Mouse (Mus musculus) hindbrain, embryonic 14.5 days (tissue): Measurements from ENCODE around the gene Tssk3. TPM values are rescaled to one million over a fixed set of nuclear protein-coding genes. Genes with fewer than 3 reads are reported as not detected.

Experiments
- ATAC-seq: fragments of 200-750 bp; cut with Nextera tagmentation; 2 replicates; pipeline ENCODE4 v1.8.0; 2017; ENCODE audit warnings: moderate number of reproducible peaks, mild to moderate bottlenecking, moderate TSS enrichment, moderate library complexity; ENCODE audit not compliant: low FRiP score
- DNase-seq: peaks from one replicate; pipeline ENCODE4 v3.0.0-alpha.2; 2015; ENCODE audit warnings: low spot score
- H3K27ac ChIP-seq: fragments of 300-500 bp; sonication (generic); 2 replicates; pipeline ENCODE4 v1.5.1; 2014; ENCODE audit warnings: mild to moderate bottlenecking, moderate library complexity
- H3K27me3 ChIP-seq: fragments of 300-500 bp; sonication (generic); 2 replicates; pipeline ENCODE4 v1.6.1; 2014; ENCODE audit warnings: mild to moderate bottlenecking, low read length, mixed read lengths; ENCODE audit not compliant: control insufficient read depth, insufficient read depth
- H3K36me3 ChIP-seq: fragments of 300-500 bp; sonication (generic); replicated peaks from 2 replicates; pipeline ENCODE4 v1.6.1; 2014; ENCODE audit not compliant: control insufficient read depth, insufficient read depth
- H3K4me1 ChIP-seq: fragments of 300-500 bp; sonication (generic); replicated peaks from 2 replicates; pipeline ENCODE4 v1.6.1; 2014; ENCODE audit warnings: antibody characterized with exemption, low read length, mixed read lengths; ENCODE audit not compliant: control insufficient read depth, insufficient read depth
- H3K4me2 ChIP-seq: fragments of 300-500 bp; sonication (generic); replicated peaks from 2 replicates; pipeline ENCODE4 v1.6.1; 2014; ENCODE audit warnings: mild to moderate bottlenecking, moderate library complexity
- H3K4me3 ChIP-seq: fragments of 300-500 bp; sonication (generic); replicated peaks from 2 replicates; pipeline ENCODE4 v1.5.1; 2014; ENCODE audit warnings: mild to moderate bottlenecking, low read length
- H3K9ac ChIP-seq: fragments of 300-500 bp; sonication (generic); 2 replicates; pipeline ENCODE4 v1.6.1; 2014
- H3K9me3 ChIP-seq: fragments of 300-500 bp; sonication (generic); 2 replicates; pipeline ENCODE4 v1.6.1; 2016; ENCODE audit warnings: low read length; ENCODE audit not compliant: control insufficient read depth
- WGBS: fragments of 180-500 bp; shearing (Covaris S2); extraction: QIAGEN DNeasy Blood & Tissue Kit; methylation state at CpG from one replicate; pipeline ENCODE4 v1.1.7; 2014; 5-methylcytosine and 5-hydroxymethylcytosine counted together
- polyA plus RNA-seq: library from polyadenylated mRNA; unstranded; fragments of >200 nt; fragmentation: Nextera tagmentation; extraction: Ambion mirVana; gene quantifications from 2 replicates; pipeline ENCODE4 v1.2.1, GENCODE M21; 2014

The Tssk3 gene
- polyA plus RNA-seq, 1 experiment from 2014 or later: 0.46 TPM

DNA sequence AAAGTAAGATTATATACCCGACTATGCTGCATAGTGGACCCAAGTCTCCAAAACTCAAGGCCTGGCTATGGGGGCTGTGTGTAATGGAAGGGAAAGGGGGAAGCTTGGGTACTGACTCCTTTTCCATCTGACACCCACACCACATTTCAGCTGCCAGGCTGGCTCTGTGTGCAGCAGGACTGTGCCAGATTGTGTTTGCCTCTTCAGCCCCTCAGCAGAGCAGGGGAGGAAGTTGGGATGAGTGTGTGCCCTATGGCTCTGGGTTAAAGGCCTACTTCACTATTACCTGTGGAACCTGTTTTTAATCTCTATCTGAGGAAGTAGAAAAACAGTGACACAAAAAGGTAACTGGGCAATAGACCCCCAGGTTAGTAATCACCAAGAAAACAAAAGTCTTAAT, 9.7 kb downstream of the Tssk3 start:
- ATAC-seq: no peak
- H3K9ac ChIP-seq: no peak overlapping the region
- H3K4me2 ChIP-seq: no peak overlapping the region
- no peaks in the 10 kb centered on the region for H3K4me1 ChIP-seq
- H3K9me3 ChIP-seq: no peaks in the 10 kb centered on the region
- H3K36me3 ChIP-seq: peaks cover 97% of the 10 kb centered on the region
- DNase-seq: no peak
- no peaks in the 10 kb centered on the region for H3K27me3 ChIP-seq
- 84% methylated on average over 1 of the region's 1 CpGs for WGBS
- H3K4me3 ChIP-seq: no peak overlapping the region
- H3K27ac ChIP-seq: no peak overlapping the region

DNA sequence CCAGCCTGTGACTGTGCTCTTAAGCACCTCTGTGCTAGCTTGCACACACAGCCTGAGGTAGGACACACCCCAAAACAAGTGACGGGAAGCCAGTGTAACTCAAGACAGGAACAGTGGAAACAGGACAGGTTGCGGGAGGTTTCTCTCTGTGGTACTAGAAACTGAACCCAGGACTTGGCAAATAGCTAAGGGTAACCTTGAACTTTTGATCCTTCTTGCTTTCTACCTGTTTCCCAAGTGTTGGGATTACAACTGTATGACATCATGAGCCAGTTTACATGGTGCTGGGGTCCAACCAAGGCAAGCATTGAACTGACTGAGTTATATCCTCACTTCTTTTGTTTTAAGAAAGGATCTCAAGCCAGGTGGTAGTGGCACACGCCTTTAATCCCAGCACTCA, 11.0 kb downstream of the Tssk3 start:
- DNase-seq: no peak
- Histone ChIP-seq H3K4me1 (no peaks in the 10 kb centered on the region), H3K9ac (no peak overlapping the region), H3K36me3 (peaks cover 97% of the 10 kb centered on the region), H3K4me3 (no peak overlapping the region), H3K27ac (no peak overlapping the region), H3K4me2 (no peak overlapping the region), H3K27me3 (no peaks in the 10 kb centered on the region), H3K9me3 (no peaks in the 10 kb centered on the region)
- 93% methylated on average over 3 of the region's 3 CpGs for WGBS
- no peak for ATAC-seq

DNA sequence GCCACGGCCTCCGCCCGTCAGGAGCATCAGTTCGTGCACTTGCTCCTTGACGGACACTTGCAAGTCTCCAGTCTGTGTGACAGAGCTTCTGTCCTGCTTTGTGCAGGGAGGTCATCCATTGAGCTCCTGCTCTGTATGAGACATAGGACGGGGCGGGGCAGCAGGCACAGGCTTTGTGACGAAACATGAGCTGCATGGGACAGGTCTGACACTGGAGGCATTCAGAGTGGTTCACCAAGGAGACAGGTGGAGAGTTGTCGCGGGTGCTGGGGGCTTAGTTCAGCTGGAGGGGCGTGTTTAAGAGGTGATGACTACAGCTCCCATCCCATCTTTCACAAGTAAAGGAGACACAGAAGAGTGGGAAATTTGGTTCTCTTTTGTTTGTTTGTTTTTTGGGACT, 14.8 kb downstream of the Tssk3 start:
- H3K4me1 ChIP-seq: no peaks in the 10 kb centered on the region

DNA sequence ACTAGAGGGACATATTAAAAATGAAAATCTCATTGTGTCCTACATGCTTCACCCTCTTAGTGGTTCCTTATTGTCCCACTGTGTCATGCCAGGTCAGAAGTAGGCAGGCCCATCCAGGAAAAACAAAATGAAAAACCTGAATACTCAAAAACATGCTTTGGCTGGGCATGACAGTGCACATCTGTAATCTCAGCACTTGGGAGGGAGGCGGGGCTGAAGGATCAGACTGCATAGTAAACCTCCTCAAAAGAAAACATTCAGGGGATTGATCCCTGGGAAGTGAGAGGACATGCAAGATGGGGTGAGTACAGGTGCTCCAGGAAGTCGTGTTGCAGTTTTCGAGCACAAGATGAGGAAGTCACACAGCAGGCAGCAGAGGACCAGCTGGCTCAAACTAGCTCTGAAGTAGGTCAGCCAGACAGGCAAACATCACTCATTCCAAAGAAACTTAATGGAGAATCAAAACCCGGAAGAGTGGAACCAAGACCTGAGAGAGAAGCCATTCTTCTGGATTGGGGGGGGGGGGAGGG, 26.5 kb downstream of the Tssk3 start:
- H3K4me1 ChIP-seq: peaks cover 8% of the 10 kb centered on the region
- no peak overlapping the region for H3K4me3 ChIP-seq
- no peak overlapping the region for H3K27ac ChIP-seq
- ATAC-seq: no peak
- no peak for DNase-seq
- no peaks in the 10 kb centered on the region for H3K27me3 ChIP-seq
- H3K36me3 ChIP-seq: peaks cover 63% of the 10 kb centered on the region
- no peaks in the 10 kb centered on the region for H3K9me3 ChIP-seq
- WGBS: 84% methylated on average over 4 of the region's 4 CpGs
- no peak overlapping the region for H3K4me2 ChIP-seq
- no peak overlapping the region for H3K9ac ChIP-seq

More for the DNA sequence above, 14.8 kb downstream of the Tssk3 start:
- H3K36me3 ChIP-seq: peaks cover 97% of the 10 kb centered on the region
- H3K27me3 ChIP-seq: no peaks in the 10 kb centered on the region
- no peak overlapping the region for H3K4me2 ChIP-seq
- WGBS: 88% methylated on average over 11 of the region's 11 CpGs
- ATAC-seq (no peak), DNase-seq (no peak)
- H3K9me3 ChIP-seq: no peaks in the 10 kb centered on the region
- H3K9ac ChIP-seq: no peak overlapping the region
- H3K4me3 ChIP-seq: no peak overlapping the region
- H3K27ac ChIP-seq: no peak overlapping the region

DNA sequence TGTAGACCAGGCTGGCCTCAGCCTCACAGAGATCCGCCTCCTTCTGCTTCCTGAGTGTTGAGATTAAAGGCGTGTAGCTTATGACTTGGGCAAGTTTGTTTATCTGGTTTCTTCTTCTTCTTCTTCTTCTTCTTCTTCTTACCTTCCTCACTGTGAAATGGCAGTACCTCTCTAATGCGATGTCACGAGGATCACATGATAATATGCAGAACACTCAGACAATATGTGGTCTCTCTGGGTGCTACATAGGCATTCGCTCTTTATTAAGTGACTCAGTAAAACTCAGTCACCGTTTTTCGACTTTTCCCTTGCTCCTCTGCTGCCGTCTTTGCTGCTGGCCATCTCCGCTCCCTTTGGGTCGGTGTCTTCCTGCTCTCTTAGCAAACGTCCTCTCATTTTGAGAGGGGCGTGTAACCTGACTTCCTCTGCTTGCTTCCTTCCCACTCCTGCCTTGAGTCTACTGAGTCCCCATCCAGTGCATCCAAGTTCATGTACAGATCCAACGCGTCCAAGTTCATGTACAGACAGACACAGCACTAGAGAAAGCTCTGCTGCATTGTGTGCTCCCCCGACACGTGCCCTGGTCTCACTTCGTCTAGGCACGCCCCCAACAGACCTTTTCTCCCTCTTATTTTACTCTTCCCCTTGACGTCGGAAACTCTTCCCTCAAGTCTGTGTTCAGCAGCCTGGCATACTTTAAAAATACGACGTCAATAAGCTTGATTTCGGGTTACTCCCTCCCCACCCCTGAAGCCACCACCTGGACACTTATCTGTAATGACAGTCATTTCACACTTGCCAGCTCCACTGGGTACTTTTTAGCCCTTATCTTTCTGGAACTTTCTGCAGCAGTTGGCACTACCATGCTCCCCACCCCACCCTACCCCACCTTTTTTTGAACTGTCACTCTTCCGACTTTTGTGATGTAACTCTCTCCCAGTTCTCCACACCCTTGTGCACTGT, 27.4 kb downstream of the Tssk3 start:
- Histone ChIP-seq H3K27me3 (no peaks in the 10 kb centered on the region), H3K4me2 (no peak overlapping the region), H3K9me3 (no peaks in the 10 kb centered on the region), H3K27ac (no peak overlapping the region), H3K9ac (no peak overlapping the region), H3K36me3 (peaks cover 53% of the 10 kb centered on the region), H3K4me1 (peaks cover 8% of the 10 kb centered on the region), H3K4me3 (no peak overlapping the region)
- WGBS: 90% methylated on average over 24 of the region's 24 CpGs
- DNase-seq: no peak
- ATAC-seq: no peak

DNA sequence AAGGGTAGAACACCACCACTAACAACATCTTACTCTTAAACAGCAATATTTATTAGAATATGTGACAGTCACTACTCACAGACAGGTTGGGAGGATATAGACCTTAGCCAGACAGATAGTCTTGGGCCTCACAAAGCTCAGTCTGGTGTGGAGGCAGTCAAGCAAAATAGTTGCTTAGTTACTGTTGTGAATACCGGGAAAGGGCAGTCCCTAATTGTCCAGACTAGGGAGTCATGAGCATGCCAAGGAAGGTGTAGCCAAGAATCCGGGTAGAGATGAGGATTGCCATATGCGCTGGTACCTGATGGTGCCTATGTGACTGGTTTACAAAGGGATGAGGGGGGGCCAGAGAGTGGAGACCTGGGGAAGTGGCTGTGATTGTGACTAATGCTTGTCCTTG, 28.7 kb downstream of the Tssk3 start:
- H3K9ac ChIP-seq: peak overlapping the region; percentile 64
- H3K4me1 ChIP-seq: peaks cover 8% of the 10 kb centered on the region
- ATAC-seq: no peak
- H3K27ac ChIP-seq: peak overlapping the region; percentile 63; the same call in 1 of the 2 replicates
- no peak for DNase-seq
- WGBS: 54% methylated on average over 3 of the region's 3 CpGs
- H3K4me2 ChIP-seq: peak overlapping the region; percentile 88
- no peaks in the 10 kb centered on the region for H3K9me3 ChIP-seq
- peak overlapping the region; percentile 67 for H3K4me3 ChIP-seq
- H3K27me3 ChIP-seq: no peaks in the 10 kb centered on the region
- peaks cover 41% of the 10 kb centered on the region for H3K36me3 ChIP-seq

DNA sequence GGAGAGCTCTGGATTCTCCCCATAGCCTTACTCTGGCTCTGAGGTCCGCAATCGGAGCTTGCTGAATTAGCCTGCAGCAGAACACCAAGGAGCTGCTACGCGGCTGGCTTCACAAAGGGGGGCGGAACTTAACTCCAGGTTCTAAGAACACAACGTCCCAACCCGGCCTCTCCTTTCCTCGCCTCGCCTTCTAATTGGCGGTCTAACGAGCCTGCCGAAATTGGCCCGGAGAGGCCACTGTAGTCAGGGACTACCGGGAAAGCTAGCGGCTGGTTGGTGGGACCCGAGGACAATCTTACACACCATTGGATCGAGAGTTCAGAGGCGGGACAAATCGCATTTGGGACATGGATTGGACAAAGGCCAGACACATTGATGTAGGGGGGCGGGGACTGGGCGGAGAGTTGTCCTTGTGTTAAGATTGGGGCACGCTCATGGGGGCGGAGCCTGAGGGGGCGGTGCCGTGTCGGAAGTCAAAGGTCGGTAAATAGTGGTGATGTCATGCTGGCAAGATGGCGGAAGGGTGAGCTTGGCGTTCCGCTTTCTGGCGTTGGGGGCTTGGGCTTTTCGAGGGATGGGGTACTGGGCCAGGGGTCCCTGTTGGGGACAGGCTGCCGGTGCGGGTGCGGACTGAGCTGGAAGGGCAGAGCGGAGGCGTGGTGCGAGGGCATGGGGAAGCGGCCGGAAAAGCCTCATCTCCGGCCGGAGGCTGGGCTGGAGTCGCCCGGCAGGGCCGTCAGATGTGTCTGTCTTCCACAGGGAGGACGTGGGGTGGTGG, 29.4 kb downstream of the Tssk3 start, which contains the start of gene Bsdc1:
Gene Bsdc1 (plus strand): TSS at position 399 of the 778 bp plus-strand sequence.
- Histone ChIP-seq H3K27ac (peak within 1 kb of the TSS; percentile 87), H3K9ac (peak within 1 kb of the TSS; percentile 69), H3K4me1 (peaks cover 8% of the 10 kb centered on the region), H3K36me3 (peaks cover 33% of the 10 kb centered on the region), H3K4me3 (peak within 1 kb of the TSS; percentile 67), H3K27me3 (no peaks in the 10 kb centered on the region), H3K9me3 (no peaks in the 10 kb centered on the region), H3K4me2 (peak within 1 kb of the TSS; percentile 88)
- 0% methylated on average over 46 of the region's 46 CpGs for WGBS
- ATAC-seq (peak; percentile 99), DNase-seq (peak; percentile 99)

DNA sequence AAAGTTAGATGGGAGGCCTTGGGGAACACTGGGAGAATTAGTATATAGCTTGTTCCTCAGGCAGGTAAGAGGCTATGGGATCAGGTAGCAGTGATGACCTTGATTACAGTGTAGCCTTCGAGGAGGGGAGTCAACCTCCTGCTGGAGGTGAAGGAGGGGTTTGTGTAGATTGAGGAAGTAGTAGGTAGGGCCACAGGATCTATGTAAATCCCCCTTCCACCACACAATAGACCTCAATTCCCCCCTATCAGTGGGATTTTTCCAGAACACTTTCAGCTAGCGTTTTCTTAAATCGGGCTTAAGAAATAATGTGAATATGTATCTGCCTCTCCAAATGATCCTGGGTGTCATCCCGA, 30.0 kb downstream of the Tssk3 start:
- peak overlapping the region; percentile 68 for H3K4me2 ChIP-seq
- H3K36me3 ChIP-seq: peaks cover 28% of the 10 kb centered on the region
- H3K27me3 ChIP-seq: no peaks in the 10 kb centered on the region
- WGBS: 0% methylated on average over 4 of the region's 4 CpGs
- peaks cover 8% of the 10 kb centered on the region for H3K4me1 ChIP-seq
- peak overlapping the region; percentile 69 for H3K9ac ChIP-seq
- no peaks in the 10 kb centered on the region for H3K9me3 ChIP-seq
- peak overlapping the region; percentile 32 for H3K4me3 ChIP-seq
- no peak for DNase-seq
- ATAC-seq: no peak
- H3K27ac ChIP-seq: peak overlapping the region; percentile 87

DNA sequence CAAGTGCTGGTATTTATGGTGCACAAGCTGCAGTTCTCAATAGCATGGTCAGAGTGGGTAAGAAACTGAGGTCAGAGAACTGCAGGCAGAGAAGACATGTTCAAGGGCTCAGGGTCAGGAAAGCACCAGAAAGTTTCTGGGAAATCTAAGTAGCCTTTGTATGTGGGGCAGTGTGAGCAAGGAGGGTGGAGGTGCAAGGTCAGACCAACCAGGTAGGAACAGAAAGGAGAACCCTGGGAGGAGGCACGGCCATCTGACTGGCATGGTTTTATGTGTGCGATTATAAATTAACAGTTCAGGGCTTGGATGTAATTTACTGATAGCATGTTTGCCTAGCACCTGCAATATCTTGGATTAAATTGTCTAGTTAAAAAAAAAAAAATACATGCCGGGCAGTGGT, 31.1 kb downstream of the Tssk3 start:
- no peak for ATAC-seq
- peaks cover 17% of the 10 kb centered on the region for H3K36me3 ChIP-seq
- H3K27me3 ChIP-seq: no peaks in the 10 kb centered on the region
- H3K9ac ChIP-seq: no peak overlapping the region
- H3K4me2 ChIP-seq: no peak overlapping the region
- H3K27ac ChIP-seq: no peak overlapping the region
- no peak overlapping the region for H3K4me3 ChIP-seq
- peaks cover 8% of the 10 kb centered on the region for H3K4me1 ChIP-seq
- 93% methylated on average over 3 of the region's 3 CpGs for WGBS
- H3K9me3 ChIP-seq: no peaks in the 10 kb centered on the region
- no peak for DNase-seq
